Mouse (Mus musculus) midbrain, postnatal 0 days (tissue): ENCODE data around the gene Siah1b. TPM values are rescaled to one million over a fixed set of nuclear protein-coding genes. Genes with fewer than 3 reads are reported as not detected.

Source experiments
- ATAC-seq: fragments of 200-750 bp; cut with Nextera tagmentation; 2 replicates; pipeline ENCODE4 v1.8.0; 2017; ENCODE audit warnings: moderate number of reproducible peaks, mild to moderate bottlenecking, moderate TSS enrichment, moderate library complexity; ENCODE audit not compliant: low FRiP score
- DNase-seq: peaks from one replicate; pipeline ENCODE4 v3.0.0-alpha.2; 2015; ENCODE audit warnings: low spot score
- H3K27ac ChIP-seq: fragments of 300-500 bp; sonication (generic); 2 replicates; pipeline ENCODE4 v1.5.1; 2014; ENCODE audit warnings: low read depth, mild to moderate bottlenecking, low read length, mixed read lengths
- H3K27me3 ChIP-seq: fragments of 300-500 bp; sonication (generic); 2 replicates; pipeline ENCODE4 v1.6.1; 2014; ENCODE audit warnings: low read length, control low read depth, mixed read lengths; ENCODE audit not compliant: insufficient read depth
- H3K36me3 ChIP-seq: fragments of 300-500 bp; sonication (generic); 2 replicates; pipeline ENCODE4 v1.6.1; 2014; ENCODE audit warnings: low read length, control low read depth, mixed read lengths; ENCODE audit not compliant: insufficient read depth
- H3K4me1 ChIP-seq: fragments of 300-500 bp; sonication (generic); 2 replicates; pipeline ENCODE4 v1.6.1; 2014; ENCODE audit warnings: mild to moderate bottlenecking, control low read depth, antibody characterized with exemption, low read length, mixed read lengths; ENCODE audit not compliant: insufficient read depth
- H3K4me2 ChIP-seq: fragments of 300-500 bp; sonication (generic); 2 replicates; pipeline ENCODE4 v1.6.1; 2014; ENCODE audit warnings: low read depth, mild to moderate bottlenecking, low read length, mixed read lengths; ENCODE audit not compliant: poor library complexity, severe bottlenecking
- H3K4me3 ChIP-seq: fragments of 300-500 bp; sonication (generic); 2 replicates; pipeline ENCODE4 v1.5.1; 2014; ENCODE audit warnings: low read depth, mild to moderate bottlenecking, low read length, moderate library complexity
- H3K9ac ChIP-seq: fragments of 300-500 bp; sonication (generic); replicated peaks from 2 replicates; pipeline ENCODE4 v1.6.1; 2014; ENCODE audit warnings: mild to moderate bottlenecking, low read length, moderate library complexity, mixed read lengths; ENCODE audit not compliant: poor library complexity, severe bottlenecking
- H3K9me3 ChIP-seq: fragments of 300-500 bp; sonication (generic); 2 replicates; pipeline ENCODE4 v1.6.1; 2016; ENCODE audit warnings: low read length, control low read depth
- CTCF ChIP-seq: IDR thresholded peaks from 2 replicates; pipeline ENCODE4 v1.5.1; 2016; ENCODE audit warnings: antibody characterized with exemption, mild to moderate bottlenecking
- WGBS: fragments of 180-500 bp; shearing (Covaris S2); extraction: QIAGEN DNeasy Blood & Tissue Kit; methylation state at CpG from one replicate; pipeline ENCODE4 v1.1.7; 2014; 5-methylcytosine and 5-hydroxymethylcytosine counted together
- polyA plus RNA-seq: library from polyadenylated mRNA; unstranded; fragments of >200 nt; fragmentation: Nextera tagmentation; extraction: Ambion mirVana; gene quantifications from 2 replicates; pipeline ENCODE4 v1.2.1, GENCODE M21; 2015
- total RNA-seq: library from RNA; depleted of rRNA; stranded (reverse); fragments of >200 nt; gene quantifications from 2 replicates; pipeline ENCODE4 v1.2.3, GENCODE M21; 2014

Gene Siah1b
- total and polyA plus RNA-seq, 2 experiments from 2014 or later: 8.2 to 16.7 TPM

DNA sequence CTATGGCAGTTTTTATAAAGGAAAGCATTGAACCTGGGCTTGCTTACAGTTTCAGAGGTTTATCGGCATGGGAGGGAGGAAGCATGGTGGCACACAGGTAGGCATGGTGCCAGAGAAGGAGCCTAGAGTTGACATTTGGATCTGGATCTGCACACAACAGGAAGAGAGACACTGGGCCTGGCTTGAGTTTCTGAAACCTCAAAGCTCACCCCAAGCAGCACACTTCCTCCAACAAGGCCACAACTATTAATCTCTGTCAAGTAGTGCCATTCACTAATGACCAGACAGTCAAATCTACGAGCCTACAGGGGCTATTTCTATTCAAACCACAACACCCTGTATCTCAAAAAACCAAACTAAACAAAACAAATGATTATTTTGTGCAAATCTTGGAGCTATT lies 29.6 kb downstream of the Siah1b start:
- no peak for TF ChIP-seq CTCF
- ATAC-seq (no peak), DNase-seq (no peak)
- no peaks in the 10 kb centered on the region for H3K9me3 ChIP-seq
- H3K27me3 ChIP-seq: no peaks in the 10 kb centered on the region
- H3K4me3 ChIP-seq: no peak overlapping the region
- H3K27ac ChIP-seq: no peak overlapping the region
- no peaks in the 10 kb centered on the region for H3K4me1 ChIP-seq
- H3K9ac ChIP-seq: no peak overlapping the region
- no peak overlapping the region for H3K4me2 ChIP-seq
- no peaks in the 10 kb centered on the region for H3K36me3 ChIP-seq
- WGBS: 79% methylated on average over 2 of the region's 2 CpGs

DNA sequence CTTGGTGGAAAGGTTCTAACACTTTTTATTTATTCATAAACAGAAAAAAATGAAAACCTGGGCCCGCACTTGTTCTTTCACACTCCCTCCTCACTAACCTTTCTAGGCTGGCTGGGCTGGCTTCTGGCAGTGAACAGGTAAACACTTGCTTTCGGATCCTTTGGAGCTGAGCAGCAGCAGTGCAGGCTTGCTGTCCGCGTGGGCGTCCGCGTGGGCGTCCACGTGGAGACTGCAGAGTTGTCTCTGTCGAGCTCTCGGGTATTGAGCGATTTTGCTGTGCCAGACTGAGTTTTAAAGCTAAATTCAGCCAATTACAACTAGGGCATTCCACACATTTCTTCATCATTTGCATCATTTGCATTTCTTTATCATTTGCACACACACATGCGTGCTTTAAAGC lies 34.2 kb downstream of the Siah1b start:
- H3K36me3 ChIP-seq: no peaks in the 10 kb centered on the region
- WGBS: 71% methylated on average over 13 of the region's 13 CpGs
- no peak overlapping the region for H3K4me2 ChIP-seq
- no peak overlapping the region for H3K27ac ChIP-seq
- no peak for DNase-seq
- no peak overlapping the region for H3K9ac ChIP-seq
- H3K9me3 ChIP-seq: no peaks in the 10 kb centered on the region
- no peaks in the 10 kb centered on the region for H3K4me1 ChIP-seq
- no peak overlapping the region for H3K4me3 ChIP-seq
- ATAC-seq: no peak
- H3K27me3 ChIP-seq: no peaks in the 10 kb centered on the region
- no peak for TF ChIP-seq CTCF

DNA sequence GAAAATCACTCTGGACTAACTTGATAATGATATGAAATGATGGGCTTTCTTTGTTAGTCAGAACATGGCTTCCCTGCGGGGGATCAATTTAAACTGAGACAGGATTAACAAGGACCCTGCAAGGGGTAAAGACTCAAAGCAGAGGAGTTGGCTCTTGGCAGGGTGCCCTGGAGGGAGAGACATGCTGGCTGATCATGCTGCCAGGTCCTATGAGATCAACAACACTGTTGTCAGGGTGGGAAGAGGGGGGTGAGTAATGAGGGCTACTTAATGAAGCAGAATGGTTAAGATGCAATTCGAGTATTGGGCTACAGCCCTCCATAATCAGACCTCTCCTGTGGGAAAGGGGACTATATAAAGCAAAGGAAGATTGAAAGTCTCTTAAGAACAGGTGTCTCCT lies 37.4 kb downstream of the Siah1b start:
- Histone ChIP-seq H3K4me1 (no peaks in the 10 kb centered on the region), H3K4me3 (no peak overlapping the region), H3K9ac (no peak overlapping the region), H3K4me2 (no peak overlapping the region), H3K27me3 (peaks cover 8% of the 10 kb centered on the region; the same call in 1 of the 2 replicates), H3K36me3 (no peaks in the 10 kb centered on the region), H3K27ac (no peak overlapping the region), H3K9me3 (no peaks in the 10 kb centered on the region)
- ATAC-seq (no peak), DNase-seq (peak; percentile 48)
- 27% methylated on average over 2 of the region's 2 CpGs for WGBS
- TF ChIP-seq CTCF: no peak

DNA sequence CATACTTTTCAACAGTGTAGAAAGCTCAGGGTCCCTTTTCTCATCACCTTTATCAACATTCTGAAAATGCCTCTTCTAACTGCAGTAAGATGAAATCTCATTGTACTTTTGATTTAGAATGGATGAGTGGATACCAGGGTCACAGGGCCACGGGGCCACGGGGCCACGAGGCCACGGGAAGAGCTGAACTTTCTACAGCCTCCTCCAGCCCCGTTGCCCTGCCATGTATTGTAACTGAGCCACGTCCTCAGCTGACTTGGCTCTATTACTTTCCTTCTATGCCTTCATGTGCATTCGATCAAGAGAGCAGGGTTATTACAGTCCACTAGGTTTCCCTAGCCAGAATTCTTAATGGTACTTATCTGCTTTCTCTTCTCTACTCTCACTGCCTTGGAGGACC lies 40.4 kb downstream of the Siah1b start:
- ATAC-seq (no peak), DNase-seq (no peak)
- H3K27me3 ChIP-seq: peaks cover 8% of the 10 kb centered on the region; the same call in 1 of the 2 replicates
- no peak overlapping the region for H3K4me3 ChIP-seq
- 82% methylated on average over 7 of the region's 7 CpGs for WGBS
- no peak overlapping the region for H3K4me2 ChIP-seq
- no peak overlapping the region for H3K27ac ChIP-seq
- no peak overlapping the region for H3K9ac ChIP-seq
- no peaks in the 10 kb centered on the region for H3K36me3 ChIP-seq
- H3K4me1 ChIP-seq: no peaks in the 10 kb centered on the region
- no peak for TF ChIP-seq CTCF
- no peaks in the 10 kb centered on the region for H3K9me3 ChIP-seq

DNA sequence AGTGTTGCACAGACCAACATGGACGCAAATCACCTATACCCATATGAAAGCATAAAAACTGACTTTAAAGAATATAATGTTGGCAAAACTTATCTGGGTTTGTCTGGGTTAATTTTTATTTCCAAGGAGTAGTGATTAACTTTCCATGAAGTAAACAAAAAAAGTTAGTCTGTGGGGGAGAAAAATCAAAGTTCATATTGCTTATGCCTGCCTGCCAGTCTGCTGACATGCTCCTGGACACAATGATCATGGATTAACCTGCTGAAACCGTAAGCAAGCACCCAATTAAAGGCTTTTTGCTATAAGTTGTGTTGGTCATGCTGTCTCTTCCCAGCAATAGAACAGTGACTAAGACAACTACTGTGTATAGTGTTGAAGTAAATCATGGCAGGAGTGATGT lies 40.9 kb downstream of the Siah1b start:
- WGBS: 88% methylated on average over 2 of the region's 2 CpGs
- peaks cover 8% of the 10 kb centered on the region; the same call in 1 of the 2 replicates for H3K27me3 ChIP-seq
- H3K9me3 ChIP-seq: no peaks in the 10 kb centered on the region
- H3K36me3 ChIP-seq: no peaks in the 10 kb centered on the region
- no peak overlapping the region for H3K4me3 ChIP-seq
- no peak overlapping the region for H3K4me2 ChIP-seq
- no peak for TF ChIP-seq CTCF
- H3K4me1 ChIP-seq: no peaks in the 10 kb centered on the region
- no peak overlapping the region for H3K9ac ChIP-seq
- ATAC-seq (no peak), DNase-seq (no peak)
- no peak overlapping the region for H3K27ac ChIP-seq

DNA sequence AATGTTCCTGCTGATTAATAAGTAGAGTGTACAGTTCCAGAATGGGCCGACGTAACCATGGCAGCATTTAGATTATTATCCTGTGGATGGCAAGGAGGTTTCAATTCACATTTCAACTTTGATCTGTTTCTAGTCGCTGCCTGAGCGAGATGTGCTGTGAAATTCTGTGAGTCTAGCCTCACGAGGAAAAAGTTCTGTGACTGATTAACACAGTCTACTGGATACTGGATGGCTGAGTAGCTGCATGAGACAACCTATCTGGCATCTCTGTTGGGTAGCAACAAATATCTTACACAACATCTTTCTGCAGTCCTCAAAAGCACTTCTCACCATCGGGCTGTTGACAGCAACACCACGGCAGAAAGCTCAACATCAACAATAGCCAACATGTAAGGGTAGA lies 43.8 kb downstream of the Siah1b start:
- no peak overlapping the region for H3K9ac ChIP-seq
- ATAC-seq (no peak), DNase-seq (no peak)
- 77% methylated on average over 7 of the region's 7 CpGs for WGBS
- peaks cover 8% of the 10 kb centered on the region; the same call in 1 of the 2 replicates for H3K27me3 ChIP-seq
- H3K9me3 ChIP-seq: no peaks in the 10 kb centered on the region
- no peaks in the 10 kb centered on the region for H3K4me1 ChIP-seq
- no peak overlapping the region for H3K27ac ChIP-seq
- no peak overlapping the region for H3K4me2 ChIP-seq
- H3K36me3 ChIP-seq: no peaks in the 10 kb centered on the region
- no peak overlapping the region for H3K4me3 ChIP-seq
- no peak for TF ChIP-seq CTCF
